Mouse (Mus musculus): ENCODE results near the gene Mecr. TPM values are rescaled to one million over a fixed set of nuclear protein-coding genes. Genes with fewer than 3 reads are reported as not detected.

Mecr gene
- polyA plus RNA-seq, 1 experiment from 2014 or later: 43.0 TPM

- 86% methylated on average over 3 of the region's 3 CpGs for WGBS
- no peaks in the 10 kb centered on the region; the same call in 1 of the 2 replicates for H3K9me3 ChIP-seq (replicated peaks; ENCODE audit: low read length)
- ATAC-seq (replicated peaks; ENCODE audit: low FRiP score, low read depth): no peak
- DNase-seq (ENCODE audit: low spot score): no peak
- H3K4me1 ChIP-seq (replicated peaks; ENCODE audit: insufficient read depth, low read length): peaks cover 16% of the 10 kb centered on the region; the same call in 1 of the 2 replicates
- no peak overlapping the region for H3K4me2 ChIP-seq (ENCODE audit: low read length)
- H3K4me3 ChIP-seq (replicated peaks; ENCODE audit: low read depth, low read length): no peak overlapping the region
- H3K9ac ChIP-seq (ENCODE audit: low read depth, low read length): no peak overlapping the region
- no peaks in the 10 kb centered on the region for H3K36me3 ChIP-seq (ENCODE audit: insufficient read depth, low read length)
- no peak overlapping the region for H3K27ac ChIP-seq
- peak; percentile 57 for TF ChIP-seq CTCF (IDR thresholded peaks at IDR 0.05; ENCODE audit: low read depth)
- H3K27me3 ChIP-seq (ENCODE audit: insufficient read depth, low read length): 0 out of 2 replicates have a peak, but pooled peaks cover 4% of the 10 kb centered on the region
These were observed 64.6 kb downstream of the Mecr start for GRCm38 (mm10) chr4:131907912-131908311.

GRCm38 (mm10) chr4:131910237-131910994 lies 67.1 kb downstream of the Mecr start:
- WGBS: 10% methylated on average over 19 of the region's 21 CpGs
- Histone ChIP-seq H3K9ac (ENCODE audit: low read depth, low read length) (0 out of 2 replicates have a peak overlapping the region, but pooled peaks have one; percentile 14), H3K27ac (peak overlapping the region; percentile 26; the same call in 1 of the 2 replicates), H3K4me3 (replicated peaks; ENCODE audit: low read depth, low read length) (no peak overlapping the region), H3K4me2 (ENCODE audit: low read length) (peak overlapping the region; percentile 29), H3K4me1 (replicated peaks; ENCODE audit: insufficient read depth, low read length) (peaks cover 28% of the 10 kb centered on the region), H3K36me3 (ENCODE audit: insufficient read depth, low read length) (no peaks in the 10 kb centered on the region), H3K27me3 (ENCODE audit: insufficient read depth, low read length) (0 out of 2 replicates have a peak, but pooled peaks cover 4% of the 10 kb centered on the region), H3K9me3 (replicated peaks; ENCODE audit: low read length) (no peaks in the 10 kb centered on the region; the same call in 1 of the 2 replicates)
- TF ChIP-seq CTCF (IDR thresholded peaks at IDR 0.05; ENCODE audit: low read depth): no peak
- DNase-seq (ENCODE audit: low spot score) (peak; percentile 59), ATAC-seq (replicated peaks; ENCODE audit: low FRiP score, low read depth) (peak; percentile 38; the same call in 1 of the 2 replicates)

GRCm38 (mm10) chr4:131911521-131911920 lies 68.3 kb downstream of the Mecr start:
- DNase-seq (ENCODE audit: low spot score) (peak; percentile 69), ATAC-seq (replicated peaks; ENCODE audit: low FRiP score, low read depth) (no peak)
- TF ChIP-seq CTCF (IDR thresholded peaks at IDR 0.05; ENCODE audit: low read depth): no peak
- Histone ChIP-seq H3K36me3 (ENCODE audit: insufficient read depth, low read length) (no peaks in the 10 kb centered on the region), H3K9ac (ENCODE audit: low read depth, low read length) (no peak overlapping the region), H3K4me3 (replicated peaks; ENCODE audit: low read depth, low read length) (no peak overlapping the region), H3K27me3 (ENCODE audit: insufficient read depth, low read length) (0 out of 2 replicates have a peak, but pooled peaks cover 4% of the 10 kb centered on the region), H3K27ac (no peak overlapping the region), H3K4me1 (replicated peaks; ENCODE audit: insufficient read depth, low read length) (peaks cover 34% of the 10 kb centered on the region), H3K9me3 (replicated peaks; ENCODE audit: low read length) (no peaks in the 10 kb centered on the region; the same call in 1 of the 2 replicates), H3K4me2 (ENCODE audit: low read length) (no peak overlapping the region; the same call in 1 of the 2 replicates)
- WGBS: 40% methylated on average over 4 of the region's 5 CpGs

GRCm38 (mm10) chr4:131913526-131913925 lies 70.3 kb downstream of the Mecr start:
- peaks cover 35% of the 10 kb centered on the region for H3K4me1 ChIP-seq (replicated peaks; ENCODE audit: insufficient read depth, low read length)
- no peak for ATAC-seq (replicated peaks; ENCODE audit: low FRiP score, low read depth)

GRCm38 (mm10) chr4:131914046-131914643 lies 70.9 kb downstream of the Mecr start:
- no peaks in the 10 kb centered on the region for H3K36me3 ChIP-seq (ENCODE audit: insufficient read depth, low read length)
- 0 out of 2 replicates have a peak, but pooled peaks cover 4% of the 10 kb centered on the region for H3K27me3 ChIP-seq (ENCODE audit: insufficient read depth, low read length)
- H3K27ac ChIP-seq: peak overlapping the region; percentile 54
- peaks cover 41% of the 10 kb centered on the region for H3K4me1 ChIP-seq (replicated peaks; ENCODE audit: insufficient read depth, low read length)
- WGBS: 16% methylated on average over 9 of the region's 9 CpGs
- H3K4me2 ChIP-seq (ENCODE audit: low read length): no peak overlapping the region
- peak overlapping the region; percentile 31; the same call in 1 of the 2 replicates for H3K9ac ChIP-seq (ENCODE audit: low read depth, low read length)
- no peaks in the 10 kb centered on the region for H3K9me3 ChIP-seq (replicated peaks; ENCODE audit: low read length)
- H3K4me3 ChIP-seq (replicated peaks; ENCODE audit: low read depth, low read length): no peak overlapping the region
- peak; percentile 49 for DNase-seq (ENCODE audit: low spot score)
- ATAC-seq (replicated peaks; ENCODE audit: low FRiP score, low read depth): no peak
- TF ChIP-seq CTCF (IDR thresholded peaks at IDR 0.05; ENCODE audit: low read depth): no peak

More at GRCm38 (mm10) chr4:131913526-131913925, 70.3 kb downstream of the Mecr start:
- H3K27ac ChIP-seq: peak overlapping the region; percentile 54
- no peak overlapping the region for H3K9ac ChIP-seq (ENCODE audit: low read depth, low read length)
- H3K4me2 ChIP-seq (ENCODE audit: low read length): no peak overlapping the region
- WGBS: 34% methylated on average over 10 of the region's 10 CpGs
- no peaks in the 10 kb centered on the region for H3K36me3 ChIP-seq (ENCODE audit: insufficient read depth, low read length)
- 0 out of 2 replicates have a peak, but pooled peaks cover 4% of the 10 kb centered on the region for H3K27me3 ChIP-seq (ENCODE audit: insufficient read depth, low read length)
- H3K9me3 ChIP-seq (replicated peaks; ENCODE audit: low read length): no peaks in the 10 kb centered on the region
- no peak for TF ChIP-seq CTCF (IDR thresholded peaks at IDR 0.05; ENCODE audit: low read depth)
- no peak overlapping the region for H3K4me3 ChIP-seq (replicated peaks; ENCODE audit: low read depth, low read length)
- no peak for DNase-seq (ENCODE audit: low spot score)

- WGBS: 2% methylated on average over 31 of the region's 31 CpGs
These were observed 71.7 kb downstream of the Mecr start for GRCm38 (mm10) chr4:131914891-131915469.

More at GRCm38 (mm10) chr4:131914891-131915469, 71.7 kb downstream of the Mecr start:
- TF ChIP-seq CTCF (IDR thresholded peaks at IDR 0.05; ENCODE audit: low read depth): no peak
- H3K4me1 ChIP-seq (replicated peaks; ENCODE audit: insufficient read depth, low read length): peaks cover 45% of the 10 kb centered on the region
- ATAC-seq (replicated peaks; ENCODE audit: low FRiP score, low read depth) (peak; percentile 30), DNase-seq (ENCODE audit: low spot score) (peak; percentile 93)
- no peaks in the 10 kb centered on the region for H3K9me3 ChIP-seq (replicated peaks; ENCODE audit: low read length)
- peak overlapping the region; percentile 40 for H3K4me2 ChIP-seq (ENCODE audit: low read length)
- H3K9ac ChIP-seq (ENCODE audit: low read depth, low read length): no peak overlapping the region
- peak overlapping the region; percentile 79 for H3K27ac ChIP-seq
- H3K36me3 ChIP-seq (ENCODE audit: insufficient read depth, low read length): no peaks in the 10 kb centered on the region
- peak overlapping the region; percentile 2; the same call in 1 of the 2 replicates for H3K4me3 ChIP-seq (replicated peaks; ENCODE audit: low read depth, low read length)
- 0 out of 2 replicates have a peak, but pooled peaks cover 4% of the 10 kb centered on the region for H3K27me3 ChIP-seq (ENCODE audit: insufficient read depth, low read length)

Measured in kidney, postnatal 0 days (tissue).